Mouse (Mus musculus): ENCODE measurements around the gene H2bfm. TPM values are rescaled to one million over a fixed set of nuclear protein-coding genes. Genes with fewer than 3 reads are reported as not detected.
"Not testable (repeated sequence)": the region's sequence is repeated elsewhere in the genome, so short reads cannot be mapped to it uniquely, and the experiment has no call there.

H2bfm gene
- not detected for total RNA-seq (2021)
- polyA plus RNA-seq (2012; rRNA removed): not detected in 2 replicates
- long read RNA-seq: 0 reads

DNA sequence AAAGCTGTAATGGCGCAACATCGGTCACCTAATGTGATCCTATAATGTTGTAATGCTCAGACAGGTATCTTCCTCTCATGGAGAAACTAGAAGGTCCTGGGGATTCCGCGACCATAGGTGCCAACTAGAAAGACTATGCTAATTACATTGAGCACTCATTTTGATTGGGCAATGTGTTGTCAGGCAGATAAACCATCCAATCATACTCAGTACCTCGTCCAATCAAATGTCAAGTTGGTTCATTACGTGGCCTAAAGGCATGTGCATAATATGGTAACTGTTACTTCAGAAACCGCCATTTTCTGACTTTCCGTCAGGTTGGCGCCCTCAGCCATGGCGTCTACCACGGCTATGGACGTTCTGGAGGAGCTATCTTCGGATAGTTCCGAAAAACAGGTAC lies at the start of gene H2bfm:
Gene H2bfm, plus strand, starts transcription at position 295 of the 400 bp plus-strand sequence.
- Histone ChIP-seq H3K27me3 (ENCODE audit: control insufficient read depth, insufficient read depth, low read length) (no peaks in the 10 kb centered on the region), H3K36me3 (ENCODE audit: control insufficient read depth, insufficient read depth, low read length) (no peaks in the 10 kb centered on the region), H3K79me2 (replicated peaks; ENCODE audit: control insufficient read depth, insufficient read depth, low read length) (no peaks in the 10 kb centered on the region), H3K4me1 (ENCODE audit: control insufficient read depth, insufficient read depth, low read length) (no peaks in the 10 kb centered on the region), H3K4me3 (no peak within 1 kb of the TSS), H3K9ac (ENCODE audit: low read depth, low read length) (no peak within 1 kb of the TSS), H3K27ac (no peak within 1 kb of the TSS)
- 87% methylated on average over 14 of the region's 14 CpGs for WGBS
- TF ChIP-seq POLR2A (IDR thresholded peaks at IDR 0.05; ENCODE audit: insufficient read depth, low read depth, low read length) (no peak), EP300 (IDR thresholded peaks at IDR 0.05; ENCODE audit: insufficient read depth, low read depth, low read length) (no peak), CTCF (IDR thresholded peaks at IDR 0.05) (no peak)
- no peak for DNase-seq
- intact Hi-C loops (cut with DNase I): no loop called here

DNA sequence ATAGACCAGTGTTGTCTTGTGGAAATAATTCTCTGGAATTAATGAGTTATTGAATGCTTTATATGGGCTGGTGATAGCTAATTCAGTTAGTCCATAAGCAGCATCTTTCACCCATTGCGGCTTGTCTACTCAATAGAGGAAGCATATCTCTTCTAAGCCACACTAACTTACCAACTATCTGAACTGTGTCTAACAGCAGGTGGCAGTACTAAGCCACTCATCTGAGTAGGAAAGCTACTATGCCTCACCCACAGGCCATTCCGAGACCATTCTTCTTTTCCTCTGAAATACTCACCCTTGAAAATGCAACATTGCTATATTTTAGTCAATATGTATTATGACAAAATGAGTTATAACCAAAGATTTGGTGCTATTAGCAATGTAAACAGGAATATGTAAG lies 31.4 kb upstream of the H2bfm start:
- no peaks in the 10 kb centered on the region for H3K36me3 ChIP-seq (ENCODE audit: control insufficient read depth, insufficient read depth, low read length)
- no peaks in the 10 kb centered on the region for H3K4me1 ChIP-seq (ENCODE audit: control insufficient read depth, insufficient read depth, low read length)
- no peak overlapping the region for H3K9ac ChIP-seq (ENCODE audit: low read depth, low read length)
- H3K27ac ChIP-seq: no peak overlapping the region
- H3K27me3 ChIP-seq (ENCODE audit: control insufficient read depth, insufficient read depth, low read length): no peaks in the 10 kb centered on the region
- H3K4me3 ChIP-seq: no peak overlapping the region
- no peaks in the 10 kb centered on the region for H3K79me2 ChIP-seq (replicated peaks; ENCODE audit: control insufficient read depth, insufficient read depth, low read length)
- WGBS: 43% methylated on average over 2 of the region's 2 CpGs
- no peak for DNase-seq
- intact Hi-C loops (cut with DNase I): no loop called here
- peak; percentile 36 for TF ChIP-seq CTCF (IDR thresholded peaks at IDR 0.05)
- TF ChIP-seq EP300 (IDR thresholded peaks at IDR 0.05; ENCODE audit: insufficient read depth, low read depth, low read length): no peak

DNA sequence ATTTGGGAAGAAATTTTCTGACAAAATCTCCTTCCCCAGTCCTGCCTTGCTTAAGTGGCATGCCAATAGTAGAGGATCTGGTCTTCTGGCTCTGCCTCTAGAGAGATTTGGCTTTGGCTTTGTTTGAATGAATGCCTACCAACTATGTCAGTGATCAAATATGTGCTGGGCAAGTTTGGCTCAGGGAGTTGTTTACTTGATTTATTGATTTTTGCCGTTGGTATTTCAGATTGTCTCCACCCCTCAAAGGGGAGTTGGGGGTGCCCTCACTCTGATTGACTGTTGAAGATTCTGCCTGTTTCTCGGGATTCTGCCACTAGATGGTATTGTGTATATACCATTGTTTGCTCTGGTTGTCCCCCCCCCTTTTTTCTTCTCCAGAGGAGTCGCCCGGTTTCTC lies 22.8 kb upstream of the H2bfm start:
- H3K4me1 ChIP-seq (ENCODE audit: control insufficient read depth, insufficient read depth, low read length): no peaks in the 10 kb centered on the region
- H3K9ac ChIP-seq (ENCODE audit: low read depth, low read length): no peak overlapping the region
- intact Hi-C loops (cut with DNase I): no loop called here
- H3K27me3 ChIP-seq (ENCODE audit: control insufficient read depth, insufficient read depth, low read length): no peaks in the 10 kb centered on the region
- no peak for TF ChIP-seq CTCF (IDR thresholded peaks at IDR 0.05)
- TF ChIP-seq EP300 (IDR thresholded peaks at IDR 0.05; ENCODE audit: insufficient read depth, low read depth, low read length): no peak
- TF ChIP-seq POLR2A (IDR thresholded peaks at IDR 0.05; ENCODE audit: insufficient read depth, low read depth, low read length): no peak
- no peaks in the 10 kb centered on the region for H3K79me2 ChIP-seq (replicated peaks; ENCODE audit: control insufficient read depth, insufficient read depth, low read length)
- H3K27ac ChIP-seq: no peak overlapping the region
- no peaks in the 10 kb centered on the region for H3K36me3 ChIP-seq (ENCODE audit: control insufficient read depth, insufficient read depth, low read length)
- WGBS: 49% methylated on average over 4 of the region's 4 CpGs
- H3K4me3 ChIP-seq: no peak overlapping the region
- no peak for DNase-seq

DNA sequence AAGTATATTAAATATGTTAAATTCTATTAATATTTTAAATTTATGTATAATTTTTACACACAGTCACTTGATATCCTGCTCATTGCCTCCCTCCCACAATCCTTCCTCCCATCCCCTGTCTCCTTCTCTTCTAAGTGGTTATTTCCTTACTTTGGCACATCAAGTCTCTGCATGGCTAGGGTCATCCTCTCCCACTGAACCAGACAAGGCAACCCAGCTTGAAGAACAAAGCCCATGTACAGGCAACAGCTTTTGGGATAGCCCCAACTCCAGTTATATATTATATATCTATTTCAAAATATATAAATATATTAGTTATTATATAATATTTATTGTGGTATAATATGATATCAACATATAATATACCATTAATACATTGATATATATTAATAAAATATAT lies 1.3 kb upstream of the H2bfm start:
- H3K4me3 ChIP-seq: no peak overlapping the region
- H3K36me3 ChIP-seq (ENCODE audit: control insufficient read depth, insufficient read depth, low read length): no peaks in the 10 kb centered on the region
- no peaks in the 10 kb centered on the region for H3K27me3 ChIP-seq (ENCODE audit: control insufficient read depth, insufficient read depth, low read length)
- DNase-seq: no peak
- no peaks in the 10 kb centered on the region for H3K4me1 ChIP-seq (ENCODE audit: control insufficient read depth, insufficient read depth, low read length)
- TF ChIP-seq POLR2A (IDR thresholded peaks at IDR 0.05; ENCODE audit: insufficient read depth, low read depth, low read length) (no peak), EP300 (IDR thresholded peaks at IDR 0.05; ENCODE audit: insufficient read depth, low read depth, low read length) (no peak), CTCF (IDR thresholded peaks at IDR 0.05) (no peak)
- H3K27ac ChIP-seq: no peak overlapping the region
- no peak overlapping the region for H3K9ac ChIP-seq (ENCODE audit: low read depth, low read length)
- intact Hi-C loops (cut with DNase I): no loop called here
- no peaks in the 10 kb centered on the region for H3K79me2 ChIP-seq (replicated peaks; ENCODE audit: control insufficient read depth, insufficient read depth, low read length)

DNA sequence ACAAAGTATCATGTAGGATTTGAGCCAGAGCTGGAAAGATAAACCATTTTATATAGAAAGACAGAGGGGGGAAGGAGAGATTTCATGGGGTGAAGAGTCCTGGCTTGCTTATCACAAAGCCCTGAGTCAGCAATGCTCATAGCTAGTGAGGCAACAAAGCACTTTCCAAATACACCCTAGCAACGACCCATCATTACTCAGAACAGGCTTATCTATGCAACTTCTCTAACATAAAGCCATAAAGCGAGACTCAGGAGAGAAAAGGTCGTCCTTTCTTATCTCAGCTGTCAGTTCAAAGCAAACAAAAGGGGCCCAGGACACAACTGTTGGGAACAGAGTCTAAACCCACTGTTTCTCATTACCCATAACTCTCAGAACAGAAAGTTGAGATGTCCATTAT lies 10.9 kb downstream of the H2bfm start:
- H3K4me1 ChIP-seq (ENCODE audit: control insufficient read depth, insufficient read depth, low read length): no peaks in the 10 kb centered on the region
- no peak overlapping the region for H3K4me3 ChIP-seq
- WGBS: 20% methylated on average over 3 of the region's 3 CpGs
- no peaks in the 10 kb centered on the region for H3K36me3 ChIP-seq (ENCODE audit: control insufficient read depth, insufficient read depth, low read length)
- no peak overlapping the region for H3K27ac ChIP-seq
- H3K79me2 ChIP-seq (replicated peaks; ENCODE audit: control insufficient read depth, insufficient read depth, low read length): no peaks in the 10 kb centered on the region
- no peak for TF ChIP-seq POLR2A (IDR thresholded peaks at IDR 0.05; ENCODE audit: insufficient read depth, low read depth, low read length)
- no peak for TF ChIP-seq CTCF (IDR thresholded peaks at IDR 0.05)
- TF ChIP-seq EP300 (IDR thresholded peaks at IDR 0.05; ENCODE audit: insufficient read depth, low read depth, low read length): no peak
- H3K27me3 ChIP-seq (ENCODE audit: control insufficient read depth, insufficient read depth, low read length): no peaks in the 10 kb centered on the region
- no peak overlapping the region for H3K9ac ChIP-seq (ENCODE audit: low read depth, low read length)
- intact Hi-C loops (cut with DNase I): no loop called here
- DNase-seq: no peak

DNA sequence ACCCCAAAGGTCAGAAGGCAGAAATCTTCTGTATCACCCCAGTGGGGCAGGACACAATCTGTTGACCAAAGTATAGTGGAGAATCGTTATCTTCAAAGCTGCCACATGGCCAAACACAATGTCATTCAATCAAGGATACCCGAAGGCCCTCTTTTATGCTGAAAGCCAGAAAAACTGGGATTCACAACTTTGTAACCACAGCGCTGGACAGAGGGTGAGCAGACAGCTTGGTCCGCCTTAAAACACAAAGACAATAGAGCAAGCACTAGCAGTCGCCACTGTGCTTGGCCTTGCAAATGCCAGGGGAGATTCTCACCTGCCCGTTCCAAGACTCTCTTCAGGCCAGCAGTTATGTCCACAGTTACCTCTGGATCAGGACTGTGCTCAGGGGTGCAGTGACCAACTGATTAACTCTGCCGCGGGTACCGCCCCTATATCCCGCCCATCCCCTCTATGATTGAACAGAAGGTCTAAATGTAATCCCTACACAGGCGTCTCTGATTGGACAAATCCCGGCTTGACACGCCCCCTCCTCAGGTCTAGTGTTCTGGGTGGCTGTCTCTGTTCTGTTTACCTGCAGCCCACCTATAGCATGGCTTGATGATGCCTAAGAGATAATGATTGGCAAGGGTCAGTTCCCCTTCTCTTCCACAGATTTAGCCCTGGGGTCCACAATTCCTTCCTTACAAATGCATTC lies 30.6 kb downstream of the H2bfm start:
- H3K27me3 ChIP-seq (ENCODE audit: control insufficient read depth, insufficient read depth, low read length); H3K27ac ChIP-seq; intact Hi-C loops (cut with DNase I); H3K79me2 ChIP-seq (replicated peaks; ENCODE audit: control insufficient read depth, insufficient read depth, low read length); H3K9ac ChIP-seq (ENCODE audit: low read depth, low read length); H3K36me3 ChIP-seq (ENCODE audit: control insufficient read depth, insufficient read depth, low read length); H3K4me3 ChIP-seq; H3K4me1 ChIP-seq (ENCODE audit: control insufficient read depth, insufficient read depth, low read length): not testable (repeated sequence)
- 24% methylated on average over 13 of the region's 13 CpGs for WGBS
- DNase-seq: peak in 1 of 2 experiments; percentile 20

DNA sequence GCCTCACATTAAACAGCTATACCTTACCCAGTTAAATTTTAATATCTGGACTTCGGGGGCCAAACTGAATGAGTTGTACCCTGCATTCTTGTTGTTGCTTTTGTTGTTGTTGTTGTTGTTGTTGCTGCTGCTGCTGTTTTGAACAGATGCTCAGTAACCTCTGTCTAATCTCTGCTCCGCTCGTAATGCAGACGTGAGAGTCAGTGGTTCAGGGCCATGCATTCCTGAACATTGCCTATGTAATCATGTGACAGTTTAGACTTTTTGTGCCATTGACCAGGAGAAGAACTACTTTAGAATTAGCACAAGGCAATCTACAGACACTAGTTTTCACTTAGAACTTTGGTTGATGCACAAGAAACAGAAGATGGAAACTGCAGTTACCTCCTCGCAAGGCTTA lies 31.2 kb downstream of the H2bfm start:
- intact Hi-C loops (cut with DNase I); H3K27ac ChIP-seq; H3K4me3 ChIP-seq; H3K9ac ChIP-seq (ENCODE audit: low read depth, low read length); H3K4me1 ChIP-seq (ENCODE audit: control insufficient read depth, insufficient read depth, low read length); H3K27me3 ChIP-seq (ENCODE audit: control insufficient read depth, insufficient read depth, low read length); H3K79me2 ChIP-seq (replicated peaks; ENCODE audit: control insufficient read depth, insufficient read depth, low read length); DNase-seq; H3K36me3 ChIP-seq (ENCODE audit: control insufficient read depth, insufficient read depth, low read length): not testable (repeated sequence)
- WGBS: 54% methylated on average over 5 of the region's 5 CpGs

Data from heart, adult 2 months (tissue).